Mouse (Mus musculus) adrenal gland (tissue): Measurements from ENCODE around the gene Midn.

Experiments used
- intact Hi-C: fragments of 180-260 bp; cut with DNase I; formaldehyde crosslinking; loops from one replicate; pipeline ENCODE4 v1.15.1; 2025

Midn gene

DNA sequence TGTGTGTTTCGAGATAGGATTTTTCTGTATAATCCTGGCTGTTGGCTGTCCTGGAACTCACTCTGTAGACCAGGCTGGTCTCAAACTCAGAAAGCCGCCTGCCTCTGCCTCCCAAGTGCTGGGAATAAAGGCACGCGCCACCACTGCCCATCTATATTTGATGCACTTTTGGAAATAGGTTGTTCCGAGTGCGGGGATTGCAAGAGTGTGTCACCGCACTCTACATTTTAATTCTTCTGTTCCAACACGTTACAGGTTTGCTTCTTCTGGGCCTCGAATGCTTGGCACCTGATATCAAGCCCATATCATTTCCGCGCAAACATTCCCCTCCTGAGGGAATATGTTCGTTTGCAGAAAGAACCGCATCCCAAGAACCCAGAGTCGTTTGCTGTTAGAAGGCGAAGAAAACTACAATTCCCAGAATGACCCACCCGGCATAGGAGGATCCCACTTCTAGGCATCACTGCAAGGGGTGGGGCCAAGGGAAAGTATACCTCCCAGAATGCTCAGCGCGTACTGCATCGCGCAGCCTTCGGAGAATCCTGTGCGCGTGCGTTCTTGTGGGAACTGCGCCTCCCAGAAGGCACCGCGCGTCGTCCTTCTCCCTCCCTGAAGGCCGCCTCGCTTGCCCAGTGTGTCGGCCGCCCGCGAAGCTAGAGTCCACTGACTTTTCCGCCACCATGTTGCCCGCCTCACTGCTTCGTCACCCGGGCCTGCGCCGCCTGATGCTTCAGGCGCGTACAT is 6.1 kb upstream of the Midn start:
- intact Hi-C loops = loop anchor here (5.0 kb wide), 1 partner anchor 155 kb away; the partner anchor contains the start of gene Cnn2

DNA sequence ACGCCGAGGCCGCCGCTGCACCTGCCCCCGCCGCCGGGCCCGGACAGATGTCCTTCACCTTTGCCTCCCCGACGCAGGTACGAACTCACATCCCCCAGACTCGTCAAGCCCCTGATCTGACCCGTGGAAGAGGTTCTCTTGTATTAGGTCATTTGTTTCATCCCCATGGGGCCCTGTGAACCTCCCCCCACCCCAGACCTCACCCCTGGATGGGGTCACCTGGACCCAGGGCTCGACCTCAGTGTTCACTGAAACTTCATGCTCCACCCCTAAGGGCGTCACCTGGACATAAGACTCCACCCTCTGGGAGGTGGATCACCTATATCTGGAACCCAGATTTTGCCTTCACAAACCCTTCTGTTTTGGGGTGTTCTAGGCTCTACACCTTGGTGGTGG is 5.5 kb upstream of the Midn start:
- intact Hi-C loops = loop anchor here (5.0 kb wide), 1 partner anchor 155 kb away; the partner anchor contains the start of gene Cnn2

DNA sequence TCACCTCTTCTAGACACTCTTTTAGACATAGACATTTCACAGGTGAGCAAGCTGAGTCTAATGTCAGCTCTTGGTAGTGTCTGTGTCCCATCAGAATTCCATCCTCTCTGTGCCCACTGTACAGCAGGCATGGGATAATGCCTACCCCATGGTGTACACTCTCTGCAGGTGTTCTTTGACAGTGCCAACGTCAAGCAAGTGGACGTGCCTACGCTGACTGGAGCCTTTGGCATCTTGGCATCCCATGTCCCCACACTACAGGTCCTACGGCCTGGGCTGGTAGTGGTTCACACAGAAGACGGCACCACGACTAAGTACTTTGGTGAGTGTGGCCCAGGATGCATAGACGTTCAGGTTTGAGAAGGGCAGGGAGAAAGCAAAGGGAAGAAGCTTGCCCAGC is 4.4 kb upstream of the Midn start:
- intact Hi-C loops = loop anchor here (5.0 kb wide), 1 partner anchor 156 kb away; the partner anchor contains the start of gene Cnn2

DNA sequence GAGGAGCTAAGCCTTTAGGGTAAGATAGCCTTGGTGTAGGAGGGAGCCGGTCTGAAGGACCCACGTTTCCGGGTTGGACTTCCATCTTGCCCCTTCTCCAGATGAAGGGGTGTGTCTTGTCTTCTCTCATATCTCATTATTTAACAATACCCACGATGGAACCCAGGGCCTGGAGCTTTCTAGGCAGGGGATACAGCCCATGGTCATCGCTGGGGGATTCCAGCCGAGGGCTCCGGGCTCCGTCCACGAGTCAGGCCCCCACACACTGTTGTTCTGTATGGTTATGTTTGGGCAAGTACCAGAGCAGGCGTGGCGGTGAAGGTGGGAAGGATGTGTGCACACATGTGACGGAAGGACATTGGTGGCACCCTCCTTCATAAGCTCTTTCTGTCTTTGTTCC is 3.9 kb upstream of the Midn start:
- intact Hi-C loops = loop anchor here (5.0 kb wide), 1 partner anchor 157 kb away; the partner anchor contains the start of gene Cnn2

DNA sequence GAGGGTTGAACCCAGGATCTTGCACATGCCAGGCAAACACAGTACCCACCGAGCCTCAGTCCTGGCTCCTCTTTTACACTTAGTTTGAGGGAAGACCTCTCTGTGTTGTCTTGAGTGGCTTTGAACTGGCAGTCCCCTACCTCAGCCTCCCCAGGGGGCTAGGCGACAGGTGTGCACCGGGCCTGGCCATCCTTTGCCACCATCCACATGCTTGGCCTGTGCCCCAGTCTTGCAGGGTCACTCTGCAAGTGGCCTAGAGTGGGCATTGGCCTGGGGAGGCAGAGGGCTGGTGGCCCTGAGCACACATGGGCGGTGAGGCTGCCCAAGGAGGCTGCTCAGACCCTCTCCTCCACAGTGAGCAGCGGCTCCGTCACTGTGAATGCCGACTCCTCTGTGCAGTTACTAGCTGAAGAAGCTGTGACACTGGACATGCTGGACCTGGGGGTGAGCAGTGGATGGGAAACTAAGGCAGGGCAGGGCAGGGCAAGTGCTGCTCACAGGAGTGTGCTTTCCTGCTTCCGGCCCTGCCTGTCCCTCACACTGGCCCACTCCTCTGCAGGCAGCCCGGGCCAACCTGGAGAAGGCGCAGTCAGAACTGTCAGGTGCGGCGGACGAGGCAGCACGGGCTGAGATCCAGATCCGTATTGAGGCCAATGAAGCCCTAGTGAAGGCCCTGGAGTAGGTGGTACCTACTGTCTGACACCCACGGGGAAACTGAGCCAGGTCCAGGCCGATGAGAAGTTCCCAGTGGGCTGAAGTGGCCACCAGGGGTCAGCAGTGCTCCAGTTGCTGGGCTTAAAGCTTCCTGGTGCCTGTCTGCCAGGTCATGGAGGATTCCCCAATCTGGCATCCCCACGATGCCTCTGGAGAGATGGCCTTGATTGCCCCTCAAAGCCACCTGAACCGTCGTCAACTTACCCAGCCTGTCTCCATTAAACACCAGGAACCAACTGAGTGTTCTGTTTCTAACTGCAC is 2.9 kb upstream of the Midn start:
- intact Hi-C loops = loop anchor here (1.0 to 5.0 kb wide), 2 partner anchors 20 to 158 kb away; partner anchors contain the start of genes Cirbp and Cnn2

DNA sequence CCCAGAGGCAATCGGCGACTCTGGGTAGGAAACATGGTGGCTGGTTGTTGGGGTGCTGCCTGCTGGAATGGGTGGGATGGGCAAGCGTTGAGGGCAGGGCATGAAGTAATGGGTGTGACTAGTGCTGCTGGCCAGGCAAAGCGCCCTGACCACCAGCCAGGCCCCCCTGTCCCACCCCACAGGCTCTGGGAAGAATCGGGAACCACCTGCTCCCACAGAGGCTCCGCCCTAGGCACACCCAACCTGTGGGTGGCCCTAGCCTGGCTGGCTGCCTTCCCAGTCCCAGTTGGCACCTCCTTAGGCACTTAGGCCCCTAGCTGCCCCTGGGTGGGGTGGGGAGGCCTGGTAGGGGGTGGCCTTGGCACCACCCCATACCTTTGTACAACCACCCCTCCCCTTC is 2.2 kb upstream of the Midn start:
- intact Hi-C loops = loop anchor here (1.0 kb wide), 1 partner anchor 19 kb away; the partner anchor contains the start of gene Cirbp

DNA sequence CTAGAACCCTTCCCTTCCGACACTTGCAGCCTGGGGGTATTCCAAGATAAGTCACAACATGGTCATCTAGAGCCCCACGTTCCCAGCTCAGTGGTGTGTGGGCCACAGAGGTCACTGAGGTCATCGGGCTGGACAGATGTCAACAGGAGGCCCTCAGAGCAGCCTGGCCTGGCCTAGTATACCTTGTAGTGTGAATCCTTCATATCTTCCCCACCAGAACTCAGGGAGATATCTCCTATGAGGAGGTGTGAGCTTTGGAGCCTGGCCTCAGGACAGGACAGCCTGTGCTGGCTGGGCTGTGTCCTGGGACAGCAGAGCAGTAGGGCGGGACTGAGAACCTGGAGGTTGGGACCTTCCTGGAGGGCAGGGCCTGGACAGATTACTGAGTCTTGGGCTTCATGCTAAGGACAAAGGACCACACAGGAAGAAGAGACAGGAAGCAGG is 1.5 kb upstream of the Midn start:
- intact Hi-C loops = no loop called here

DNA sequence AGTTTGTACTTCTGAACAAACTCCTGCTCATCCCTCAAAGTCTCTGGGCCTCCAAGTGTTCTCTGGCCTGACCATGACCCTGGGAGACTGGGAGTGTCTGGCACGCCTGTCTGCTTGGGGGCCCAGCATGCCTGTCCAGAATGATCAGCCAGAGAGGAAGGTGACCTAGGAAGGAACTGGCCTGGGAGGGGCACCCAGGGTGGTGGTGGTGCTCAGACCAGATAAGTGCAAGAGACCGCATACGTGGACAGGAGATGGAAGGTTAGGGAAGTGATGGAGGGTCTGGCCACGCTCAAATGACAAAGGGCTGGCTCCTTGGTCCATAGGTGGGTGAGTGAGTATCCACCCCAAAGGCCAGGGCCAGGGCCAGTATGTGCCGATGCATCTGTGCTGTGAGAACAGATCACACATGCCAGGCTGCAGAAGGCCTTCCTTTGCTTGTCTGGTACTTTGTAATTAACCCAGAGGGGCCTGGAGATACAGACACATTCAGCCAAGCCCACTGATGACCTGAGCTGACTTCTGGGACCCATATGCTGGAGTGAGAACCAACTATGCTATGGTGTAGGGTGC is 840 bp upstream of the Midn start:
- intact Hi-C loops = no loop called here

DNA sequence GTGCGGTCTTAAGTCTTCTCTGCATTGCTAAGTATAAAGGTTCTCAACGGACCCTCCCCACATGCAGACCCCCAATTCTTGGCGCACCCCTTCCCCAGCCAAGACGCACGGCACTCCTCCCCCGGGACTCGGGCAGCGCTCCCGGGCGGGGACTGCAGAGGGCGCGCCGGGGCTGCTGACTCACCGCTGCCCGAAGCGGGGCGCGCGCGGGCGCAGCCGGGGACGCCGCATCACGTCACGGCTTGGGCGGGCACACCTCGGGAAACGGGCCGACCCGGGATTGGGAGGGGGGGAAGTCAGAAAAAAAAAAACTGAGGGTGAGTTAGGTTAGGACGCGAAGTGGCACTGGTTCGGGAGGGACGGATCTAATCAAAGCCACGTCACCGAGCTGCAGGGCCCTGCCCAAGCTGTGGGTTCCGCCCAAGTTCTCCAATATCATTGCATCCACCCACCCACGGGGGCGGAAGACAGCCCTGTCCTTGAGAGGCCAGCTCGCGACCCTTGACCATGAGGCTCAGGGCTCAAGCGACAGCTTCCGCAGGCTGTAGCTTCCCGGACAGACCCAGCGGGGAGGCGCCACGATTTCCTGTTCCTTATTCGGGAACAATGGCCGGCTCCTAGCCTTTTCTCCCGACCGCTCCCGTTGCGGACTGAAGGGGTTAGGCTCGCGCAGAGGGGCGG is 678 bp downstream of the Midn start:
- intact Hi-C loops = no loop called here

DNA sequence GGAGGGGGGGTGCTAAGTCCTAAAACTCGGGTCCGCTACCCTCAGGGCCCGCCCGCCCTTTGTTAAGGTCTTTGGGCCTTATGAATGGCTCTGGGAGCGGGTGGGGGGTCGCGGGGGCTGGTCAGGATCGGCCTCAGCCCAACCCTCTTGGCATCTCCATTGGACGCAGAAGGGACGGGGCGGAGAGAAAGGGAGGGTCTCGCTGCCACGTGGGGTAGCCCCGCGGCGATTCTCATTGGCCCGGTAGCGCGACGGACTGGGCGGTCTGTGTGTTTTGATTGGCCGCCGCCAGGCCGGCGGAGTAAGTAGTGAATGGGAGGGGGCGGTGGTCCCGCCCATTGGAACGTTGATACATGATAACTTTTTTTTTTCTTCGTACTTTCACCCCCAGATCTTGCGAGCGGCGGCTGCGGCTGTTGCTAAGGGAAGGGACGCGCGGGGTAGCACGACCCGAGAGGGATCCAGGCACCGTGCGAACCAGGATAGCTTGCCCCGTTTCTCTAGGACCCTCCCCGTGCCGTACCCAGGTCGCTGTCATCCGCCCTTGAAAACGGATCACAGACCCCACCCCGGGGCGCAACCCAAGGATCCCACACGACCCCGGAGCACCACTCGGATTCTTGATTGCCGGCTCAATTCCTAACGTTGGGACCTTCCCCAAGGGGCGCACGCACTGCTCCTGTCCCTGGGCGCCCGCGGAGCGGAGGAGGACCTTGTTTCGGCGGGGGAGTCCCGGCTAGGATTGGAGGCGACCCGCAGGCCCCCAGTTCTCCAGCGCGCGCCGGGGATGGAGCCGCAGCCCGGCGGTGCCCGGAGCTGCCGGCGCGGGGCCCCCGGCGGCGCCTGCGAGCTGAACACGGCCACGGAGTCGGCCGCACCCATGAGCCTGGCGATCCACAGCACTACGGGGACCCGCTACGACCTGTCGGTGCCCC is 1.5 kb downstream of the Midn start:
- intact Hi-C loops = no loop called here

DNA sequence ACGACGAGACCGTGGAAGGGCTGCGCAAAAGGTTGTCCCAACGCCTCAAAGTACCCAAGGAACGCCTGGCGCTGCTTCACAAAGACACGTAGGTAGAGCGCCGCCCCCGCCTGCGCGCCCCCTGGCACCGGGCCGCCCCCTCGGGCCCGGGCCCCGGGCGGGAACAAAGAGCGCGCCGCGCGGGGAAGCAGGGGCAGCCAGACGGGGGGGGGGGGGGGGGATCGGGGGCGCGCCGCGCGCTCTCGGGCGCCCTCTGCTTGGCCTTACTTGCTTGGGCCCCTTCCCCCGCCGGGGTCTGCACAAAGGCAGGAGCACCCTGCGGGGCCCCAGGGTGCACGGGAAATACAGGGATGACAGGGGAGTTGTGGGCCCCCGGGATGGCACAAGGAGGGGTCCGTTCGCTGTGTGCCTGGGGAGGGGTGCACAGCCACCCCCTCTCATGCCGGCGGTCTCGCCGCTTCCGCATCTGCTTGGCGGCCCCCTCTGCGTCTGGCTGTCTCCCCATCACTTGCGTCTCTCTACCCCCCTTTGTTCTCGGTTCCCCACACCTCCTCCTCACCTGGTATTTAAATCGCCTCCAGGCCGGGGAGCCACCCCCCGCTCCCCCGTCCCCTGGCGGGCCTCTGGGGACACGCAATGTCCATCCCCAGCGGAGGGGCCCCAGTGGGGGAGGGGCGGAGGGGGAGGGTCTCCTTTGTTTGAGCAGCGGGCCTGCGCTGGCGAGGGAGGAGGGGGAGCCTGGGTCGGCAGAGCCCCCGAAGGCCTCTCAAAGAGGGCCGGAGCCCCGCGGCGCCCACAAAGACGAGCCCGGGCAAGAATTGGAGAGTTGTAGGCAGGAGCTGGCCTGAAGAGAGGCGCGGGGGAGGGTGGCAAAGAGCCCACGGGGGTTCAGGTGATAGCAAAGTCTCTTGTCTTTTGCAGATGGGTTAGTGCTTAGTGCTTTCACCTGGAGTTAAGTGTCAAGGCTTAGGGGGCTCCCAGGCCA is 2.4 kb downstream of the Midn start:
- intact Hi-C loops = no loop called here

DNA sequence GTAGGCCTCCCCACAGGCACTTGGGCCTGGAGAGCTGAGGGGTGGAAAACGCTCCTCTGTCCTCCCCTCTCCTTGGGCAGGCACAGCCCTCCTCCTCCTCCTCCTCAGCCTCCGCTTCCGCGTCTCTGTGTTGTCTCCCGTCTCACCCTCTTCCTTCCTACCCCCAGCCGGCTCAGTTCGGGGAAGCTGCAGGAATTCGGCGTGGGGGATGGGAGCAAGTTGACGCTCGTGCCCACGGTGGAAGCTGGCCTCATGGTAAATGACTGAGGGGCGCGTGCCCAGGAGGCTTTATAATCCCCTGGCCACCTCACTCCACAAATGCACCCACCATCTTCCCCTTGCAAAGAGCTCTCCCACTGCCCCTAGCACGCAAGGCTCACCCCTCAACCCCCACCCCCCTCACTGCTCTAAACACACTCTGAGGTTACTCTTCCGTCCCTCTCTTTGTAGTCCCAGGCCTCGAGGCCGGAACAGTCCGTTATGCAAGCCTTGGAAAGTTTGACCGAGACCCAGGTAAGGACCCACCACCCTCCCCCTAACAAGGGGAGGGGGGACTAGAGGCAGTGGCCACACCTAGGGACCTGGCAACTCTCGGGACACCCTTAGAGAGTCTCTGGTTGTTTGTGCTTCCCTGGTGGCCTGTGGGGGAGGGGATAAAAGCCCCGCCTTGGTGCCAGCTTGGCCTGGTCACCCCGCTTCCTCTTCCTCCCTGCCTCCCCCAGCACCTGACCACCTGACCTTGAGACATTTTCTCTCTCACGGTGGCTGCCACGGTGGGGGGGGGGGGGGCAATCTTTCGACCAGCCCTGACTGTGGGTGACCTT is 3.4 kb downstream of the Midn start:
- intact Hi-C loops = no loop called here

DNA sequence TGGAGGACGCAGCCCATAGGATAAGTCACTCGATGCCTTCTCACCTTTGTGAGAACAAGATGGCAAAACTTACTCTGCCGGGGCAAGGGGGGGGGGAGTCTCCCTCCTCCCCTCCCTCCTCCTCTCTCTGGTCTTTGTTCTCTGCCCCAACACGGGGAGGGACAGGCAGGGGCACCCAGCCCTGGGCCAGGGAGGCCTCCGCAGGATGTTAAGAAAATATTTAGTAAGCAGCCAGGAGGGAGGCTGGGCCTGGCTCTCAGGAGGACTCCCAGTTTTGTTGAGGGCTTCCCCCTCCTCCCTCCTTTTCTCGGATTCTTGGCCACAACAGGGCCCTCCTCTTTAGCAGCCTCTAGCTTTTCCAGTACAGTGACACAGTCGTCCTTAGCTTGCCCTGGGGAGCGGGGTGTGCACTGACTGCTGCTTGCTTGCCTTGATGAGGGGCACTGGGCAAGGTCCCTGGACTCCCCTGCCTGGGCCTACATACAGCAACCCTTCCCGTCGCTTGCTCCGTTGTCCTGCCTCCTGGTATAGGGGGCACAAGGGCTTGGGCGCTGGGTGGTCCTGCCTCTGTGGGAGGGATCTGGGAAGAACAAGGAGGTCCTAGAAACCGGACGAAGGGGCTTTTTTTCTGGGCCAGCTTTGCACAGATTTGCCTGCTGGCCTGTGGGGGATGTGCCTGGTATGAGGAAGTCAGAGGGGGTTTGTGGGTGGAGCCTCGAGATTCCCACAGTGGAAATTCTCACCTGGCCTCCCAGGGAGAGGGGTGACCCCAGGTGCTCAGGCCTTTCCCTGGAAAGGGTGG is 4.2 kb downstream of the Midn start:
- intact Hi-C loops = no loop called here

DNA sequence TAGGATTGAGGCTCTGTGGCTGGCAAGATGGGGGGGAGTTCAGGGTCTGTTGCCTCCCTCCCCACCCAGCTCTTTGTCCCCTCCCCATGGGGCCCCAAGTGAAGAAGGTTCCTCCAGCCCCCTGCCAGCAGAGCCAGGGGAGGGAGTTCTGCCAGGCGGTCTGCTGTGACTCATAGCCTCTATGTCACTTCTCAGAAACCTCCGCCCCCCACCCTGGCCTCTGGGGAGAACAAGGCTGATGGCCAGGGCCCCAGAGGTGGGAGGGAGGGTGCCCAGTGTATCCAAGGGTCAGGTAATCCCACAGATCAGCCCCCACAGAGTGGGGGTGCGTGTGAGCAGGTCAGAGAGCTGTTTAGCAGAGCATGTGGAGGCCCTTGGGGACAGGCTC is 4.8 kb downstream of the Midn start:
- intact Hi-C loops = no loop called here

DNA sequence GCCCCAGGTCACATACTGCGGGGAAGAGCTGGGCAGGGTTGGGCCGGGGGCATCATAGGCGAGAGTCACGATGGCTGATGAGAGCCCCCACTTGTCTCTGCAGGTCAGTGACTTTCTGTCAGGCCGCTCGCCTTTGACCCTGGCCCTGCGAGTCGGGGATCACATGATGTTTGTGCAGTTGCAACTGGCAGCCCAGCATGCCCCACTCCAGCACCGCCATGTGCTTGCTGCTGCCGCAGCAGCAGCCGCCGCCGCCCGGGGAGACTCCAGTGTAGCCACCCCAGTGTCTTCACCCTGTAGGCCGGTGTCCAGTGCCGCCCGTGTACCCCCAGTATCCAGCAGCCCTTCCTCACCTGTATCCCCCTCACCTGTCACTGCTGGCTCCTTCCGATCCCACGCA is 5.6 kb downstream of the Midn start:
- intact Hi-C loops = no loop called here

DNA sequence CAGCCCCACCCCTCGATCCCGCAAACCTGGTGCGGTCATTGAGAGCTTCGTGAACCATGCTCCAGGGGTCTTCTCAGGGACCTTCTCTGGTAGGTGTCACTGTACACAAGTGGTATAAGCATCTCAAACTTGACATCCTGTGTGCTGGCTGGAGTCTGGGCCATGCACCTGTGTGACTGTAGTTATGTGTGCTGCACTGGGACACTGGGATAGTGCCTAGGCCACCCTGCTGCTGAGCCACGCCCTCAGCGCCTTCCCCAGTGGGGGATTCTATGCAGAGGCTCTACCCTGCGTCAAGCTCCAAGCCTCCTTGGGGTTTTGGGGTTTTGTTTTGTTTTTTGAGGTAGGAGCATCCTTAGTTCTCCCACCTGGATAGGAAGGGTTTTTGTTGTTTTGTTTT is 6.3 kb downstream of the Midn start:
- intact Hi-C loops = no loop called here

DNA sequence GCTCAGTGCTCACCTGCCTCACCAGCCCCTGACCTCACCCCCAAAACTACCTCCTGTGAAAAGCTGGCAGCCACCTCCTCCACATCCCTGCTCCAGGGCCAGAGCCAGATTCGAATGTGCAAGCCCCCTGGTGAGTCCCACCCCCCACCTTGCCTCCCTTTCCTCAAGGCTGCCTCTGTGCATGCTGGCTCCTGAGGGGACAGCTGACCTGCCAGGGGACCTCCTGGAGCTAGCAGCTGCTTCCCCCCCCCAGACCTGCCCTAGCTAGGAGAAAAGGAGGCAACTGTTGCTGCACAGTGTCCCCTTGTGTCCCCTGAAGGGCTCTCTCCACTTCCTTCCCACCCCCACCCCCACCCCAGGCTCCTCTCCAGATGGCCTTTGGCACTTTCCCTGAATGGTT is 7.2 kb downstream of the Midn start:
- intact Hi-C loops = no loop called here
